Mouse (Mus musculus): ENCODE data around the gene Fbxl14.

Fbxl14 gene

DNA sequence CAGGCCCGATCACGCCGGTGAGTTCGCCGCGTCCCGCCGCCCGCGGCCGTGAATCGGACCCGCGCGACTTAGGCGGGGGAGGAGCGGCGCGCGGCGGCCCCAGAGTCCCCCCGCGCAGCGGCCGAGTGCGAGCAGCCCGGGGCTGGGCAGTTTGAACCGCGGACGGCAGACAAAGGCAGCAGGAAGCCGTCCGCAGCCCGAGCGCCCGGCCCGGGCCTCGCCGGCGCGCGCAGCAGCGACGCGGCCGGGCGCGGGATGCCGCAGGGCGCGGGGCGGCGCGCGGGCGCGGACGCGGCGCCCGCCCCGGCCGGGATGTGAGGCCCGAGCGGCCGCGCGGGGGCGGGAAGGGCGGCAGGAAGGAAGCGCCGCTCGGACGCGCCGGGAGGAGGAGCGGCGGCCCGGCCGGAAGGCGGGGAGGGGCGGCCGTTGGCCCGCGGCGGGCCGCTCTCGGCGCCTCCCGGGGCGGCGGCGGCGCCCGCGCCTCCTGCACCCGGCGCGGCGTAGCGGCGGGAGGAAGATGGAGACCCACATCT lies at the start of gene Fbxl14:
Gene Fbxl14 (plus strand): TSS at position 326 of the 533 bp plus-strand sequence.
- CTCF ChIA-PET = interaction anchor here (0.9 kb wide), 1 partner anchor 13 kb away, joined by 3 read pairs; no protein-coding TSS in a partner anchor

DNA sequence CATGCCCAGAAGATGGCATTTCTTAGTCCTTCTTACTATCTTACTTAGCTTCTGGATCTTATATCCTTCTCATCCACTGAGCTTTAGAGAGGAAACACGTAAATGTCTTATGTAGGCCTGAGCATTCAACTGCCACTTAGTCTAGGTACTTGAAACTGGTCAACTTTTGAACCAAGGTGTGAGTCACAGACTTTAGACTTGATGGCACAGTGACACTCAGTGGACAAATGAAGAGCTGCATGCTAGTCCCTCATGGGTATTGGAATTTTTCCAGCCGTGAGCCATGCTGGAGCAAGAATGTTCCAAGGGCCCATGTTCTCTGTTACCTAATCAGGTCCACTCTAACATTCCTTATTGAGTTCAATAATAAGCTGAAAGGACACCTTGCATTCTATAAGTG lies 49.0 kb upstream of the Fbxl14 start:
- CTCF ChIA-PET = interaction anchor here (0.8 kb wide), 1 partner anchor 210 kb away, joined by 3 read pairs; no protein-coding TSS in a partner anchor

DNA sequence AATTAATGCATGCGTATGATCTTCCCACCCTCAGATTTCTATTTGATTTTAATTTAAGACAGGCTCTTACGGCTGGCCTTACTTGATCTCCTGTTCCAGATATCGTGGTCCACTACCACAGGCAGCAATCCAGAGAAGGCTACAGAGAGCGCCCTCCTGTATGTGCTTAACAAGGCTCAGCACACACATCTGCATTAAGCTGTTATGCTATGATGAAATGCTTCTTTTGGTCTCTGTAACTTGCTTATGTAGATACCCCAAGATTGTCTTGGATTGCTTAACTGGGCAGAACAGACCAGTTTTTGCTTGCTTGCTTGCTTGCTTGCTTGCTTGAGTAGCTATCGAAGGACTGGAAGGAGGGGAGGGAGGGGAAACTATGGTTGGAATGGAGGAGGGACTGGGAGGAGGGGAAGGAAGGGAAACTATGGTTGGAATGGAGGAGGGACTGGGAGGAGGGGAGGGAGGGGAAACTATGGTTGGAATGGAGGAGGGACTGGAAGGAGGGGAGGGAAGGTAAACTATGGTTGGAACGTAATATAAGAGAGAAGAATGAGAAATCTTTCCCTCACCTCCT lies 47.6 kb upstream of the Fbxl14 start:
- CTCF ChIA-PET = interaction anchor here (0.7 kb wide), 1 partner anchor 732 kb away, joined by 25 read pairs; no protein-coding TSS in a partner anchor

- CTCF ChIA-PET = no interaction called here
Measured at GRCm38 (mm10) chr6:119434394-119434793, 45.1 kb upstream of the Fbxl14 start.

- CTCF ChIA-PET = no interaction called here
Measured at GRCm38 (mm10) chr6:119437894-119438761, 41.3 kb upstream of the Fbxl14 start.

GRCm38 (mm10) chr6:119442729-119443128 lies 36.7 kb upstream of the Fbxl14 start:
- CTCF ChIA-PET = interaction anchor here (1.8 kb wide), 1 partner anchor 15 kb away, joined by 4 read pairs; no protein-coding TSS in a partner anchor

- CTCF ChIA-PET = interaction anchor here (0.7 to 1.8 kb wide), 4 partner anchors 14 to 224 kb away, joined by 3 to 9 read pairs (median 6); no protein-coding TSS in a partner anchor
Measured at GRCm38 (mm10) chr6:119443742-119444645, 35.5 kb upstream of the Fbxl14 start.

GRCm38 (mm10) chr6:119445671-119446607 lies 33.5 kb upstream of the Fbxl14 start:
- CTCF ChIA-PET = no interaction called here

GRCm38 (mm10) chr6:119448321-119449059 lies 31.0 kb upstream of the Fbxl14 start:
- CTCF ChIA-PET = interaction anchor here (0.6 kb wide), 1 partner anchor 85 kb away, joined by 3 read pairs; no protein-coding TSS in a partner anchor

- CTCF ChIA-PET = interaction anchor here (0.6 kb wide), 1 partner anchor 86 kb away, joined by 3 read pairs; no protein-coding TSS in a partner anchor
Measured at GRCm38 (mm10) chr6:119449060-119449499, 30.4 kb upstream of the Fbxl14 start.

- CTCF ChIA-PET = no interaction called here
Measured at GRCm38 (mm10) chr6:119450965-119451943, 28.2 kb upstream of the Fbxl14 start.

DNA sequence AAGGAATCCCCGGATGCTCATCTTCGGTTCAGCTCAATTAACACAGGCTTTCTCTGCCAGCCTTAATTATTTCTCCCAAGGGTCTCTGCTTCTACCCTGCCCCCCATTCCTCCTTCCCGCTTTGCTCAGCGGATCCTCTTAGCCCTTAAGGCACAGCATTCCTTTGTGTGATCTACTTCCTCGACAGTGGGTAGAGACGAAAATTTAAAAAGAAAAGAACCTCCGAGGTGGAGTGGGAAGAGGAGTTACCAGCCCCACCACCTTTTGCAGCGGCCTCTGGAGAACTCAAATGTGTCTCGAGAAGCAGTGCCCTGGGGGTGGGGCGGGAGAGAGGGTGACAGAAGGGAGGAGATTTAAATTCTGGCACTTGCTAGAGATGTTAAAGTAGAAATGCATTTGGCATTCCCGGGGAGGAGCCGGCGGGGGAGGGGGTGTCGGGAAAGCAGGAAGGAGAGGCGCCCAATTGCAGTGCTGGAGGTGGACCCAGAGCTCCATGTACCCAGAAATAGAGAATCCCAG lies 27.4 kb upstream of the Fbxl14 start:
- CTCF ChIA-PET = no interaction called here

- CTCF ChIA-PET = interaction anchor here (1.4 kb wide), 1 partner anchor 15 kb away, joined by 4 read pairs; no protein-coding TSS in a partner anchor
Measured at GRCm38 (mm10) chr6:119458166-119458565, 21.3 kb upstream of the Fbxl14 start.

DNA sequence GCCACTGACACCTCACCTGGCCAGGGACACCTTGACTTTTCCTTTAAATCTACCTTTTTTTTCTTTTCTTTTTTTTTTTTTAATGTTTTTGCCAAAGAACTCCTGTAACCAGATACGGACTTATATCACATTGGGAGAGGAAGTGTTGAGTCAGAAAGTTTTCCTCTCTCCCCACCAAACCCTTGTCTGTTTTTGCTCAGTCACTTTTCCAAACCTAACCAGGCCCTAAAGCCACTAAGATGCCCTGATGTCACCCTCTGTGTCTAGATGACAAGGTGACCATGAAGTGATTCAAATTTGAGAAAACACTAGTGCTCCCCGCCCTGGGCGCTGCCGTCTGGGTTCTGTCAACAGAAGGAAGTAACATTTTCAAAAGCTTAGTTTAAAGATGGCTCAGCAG lies 20.4 kb upstream of the Fbxl14 start:
- CTCF ChIA-PET = no interaction called here

DNA sequence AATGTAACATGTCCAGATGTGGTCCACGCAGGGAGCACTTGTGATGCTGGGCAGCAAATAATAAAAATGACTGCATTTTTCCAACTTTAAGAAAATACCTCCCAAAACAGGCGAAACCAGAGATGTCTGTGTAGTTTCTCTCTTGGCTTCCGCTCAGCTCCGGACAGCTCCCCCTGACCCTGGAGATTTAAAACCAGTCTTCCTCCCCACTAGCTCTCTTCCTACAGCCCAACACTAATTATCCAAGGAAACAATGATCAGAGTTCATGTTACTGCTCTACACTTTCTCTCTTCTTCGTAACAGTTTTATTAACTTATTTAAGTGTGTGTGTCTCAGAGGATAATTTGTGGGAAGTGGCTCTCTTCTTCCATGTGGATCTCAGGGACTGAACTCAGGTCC lies 19.1 kb upstream of the Fbxl14 start:
- CTCF ChIA-PET = no interaction called here

GRCm38 (mm10) chr6:119466161-119466560 lies 13.3 kb upstream of the Fbxl14 start:
- CTCF ChIA-PET = no interaction called here

GRCm38 (mm10) chr6:119466921-119467784 lies 12.3 kb upstream of the Fbxl14 start:
- CTCF ChIA-PET = interaction anchor here (0.6 kb wide), 2 partner anchors 13 to 41 kb away, joined by 3 read pairs; partner anchors contain the start of gene Fbxl14
